Mouse (Mus musculus) heart, postnatal 0 days (tissue): ENCODE measurements around the gene Elavl3.

Source experiments
- CTCF ChIP-seq: IDR thresholded peaks from 2 replicates; pipeline ENCODE4 v1.5.1; 2016; ENCODE audit warnings: antibody characterized with exemption, control low read depth, low read depth
- EP300 ChIP-seq: IDR thresholded peaks from 2 replicates; pipeline ENCODE4 v1.6.1; 2016; ENCODE audit warnings: antibody characterized with exemption, low read depth

DNA sequence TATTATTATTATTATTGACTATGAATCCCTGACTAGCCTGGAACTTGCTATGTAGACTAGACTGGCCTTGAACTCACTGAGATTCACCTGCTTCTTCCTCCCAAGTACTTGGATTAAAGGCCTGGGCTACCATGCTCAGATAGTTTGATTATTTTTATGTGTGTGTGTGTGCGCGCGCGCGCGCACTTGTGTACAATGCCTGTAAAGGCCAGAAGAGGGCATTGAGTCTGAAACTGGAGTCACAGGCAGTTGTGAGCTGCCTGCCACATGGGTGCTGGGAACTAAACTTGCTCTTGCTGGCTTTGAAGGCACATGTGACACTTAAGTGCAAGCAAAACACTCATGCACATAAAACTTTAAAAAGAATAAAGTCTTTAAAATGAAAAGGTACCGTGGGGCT, 37.5 kb upstream of the Elavl3 start:
- TF ChIP-seq CTCF (no peak), EP300 (no peak)
